Mouse (Mus musculus): ENCODE results near the gene Chmp3. TPM values are rescaled to one million over a fixed set of nuclear protein-coding genes. Genes with fewer than 3 reads are reported as not detected.

Chmp3 gene
- polyA plus RNA-seq, 1 experiment from 2014 or later: 88.5 TPM

GRCm38 (mm10) chr6:71624723-71625122 lies 81.1 kb downstream of the Chmp3 start:
- Histone ChIP-seq H3K27me3 (ENCODE audit: control insufficient read depth, insufficient read depth, low read length) (no peaks in the 10 kb centered on the region), H3K4me3 (ENCODE audit: low read depth, low read length) (no peak overlapping the region), H3K4me2 (replicated peaks; ENCODE audit: low read depth) (no peak overlapping the region), H3K27ac (replicated peaks) (no peak overlapping the region), H3K36me3 (ENCODE audit: control insufficient read depth, insufficient read depth, low read length) (0 out of 2 replicates have a peak, but pooled peaks cover 5% of the 10 kb centered on the region), H3K4me1 (replicated peaks; ENCODE audit: control insufficient read depth, insufficient read depth) (no peaks in the 10 kb centered on the region), H3K9ac (ENCODE audit: low read length) (no peak overlapping the region), H3K9me3 (ENCODE audit: control insufficient read depth, low read length) (no peaks in the 10 kb centered on the region)
- DNase-seq (ENCODE audit: low spot score) (no peak), ATAC-seq (ENCODE audit: low FRiP score, low TSS enrichment) (no peak)
- TF ChIP-seq EP300 (optimal IDR thresholded peaks at IDR 0.05) (no peak), CTCF (IDR thresholded peaks at IDR 0.05; ENCODE audit: low read depth) (no peak)

GRCm38 (mm10) chr6:71625984-71626383 lies 82.4 kb downstream of the Chmp3 start:
- whole genome bisulfite sequencing: 92% methylated on average over 2 of the region's 2 CpGs
- no peak for DNase-seq (ENCODE audit: low spot score)

GRCm38 (mm10) chr6:71627325-71627724 lies 83.7 kb downstream of the Chmp3 start:
- no peak overlapping the region for H3K9ac ChIP-seq (ENCODE audit: low read length)
- DNase-seq (ENCODE audit: low spot score) (no peak), ATAC-seq (ENCODE audit: low FRiP score, low TSS enrichment) (no peak)
- TF ChIP-seq EP300 (optimal IDR thresholded peaks at IDR 0.05) (no peak), CTCF (IDR thresholded peaks at IDR 0.05; ENCODE audit: low read depth) (no peak)
- 0 out of 2 replicates have a peak, but pooled peaks cover 5% of the 10 kb centered on the region for H3K36me3 ChIP-seq (ENCODE audit: control insufficient read depth, insufficient read depth, low read length)
- H3K4me2 ChIP-seq (replicated peaks; ENCODE audit: low read depth): no peak overlapping the region
- H3K27me3 ChIP-seq (ENCODE audit: control insufficient read depth, insufficient read depth, low read length): no peaks in the 10 kb centered on the region
- peaks cover 8% of the 10 kb centered on the region for H3K4me1 ChIP-seq (replicated peaks; ENCODE audit: control insufficient read depth, insufficient read depth)
- no peaks in the 10 kb centered on the region for H3K9me3 ChIP-seq (ENCODE audit: control insufficient read depth, low read length)
- H3K27ac ChIP-seq (replicated peaks): no peak overlapping the region
- H3K4me3 ChIP-seq (ENCODE audit: low read depth, low read length): no peak overlapping the region

More at GRCm38 (mm10) chr6:71625984-71626383, 82.4 kb downstream of the Chmp3 start:
- Histone ChIP-seq H3K9ac (ENCODE audit: low read length) (no peak overlapping the region), H3K36me3 (ENCODE audit: control insufficient read depth, insufficient read depth, low read length) (0 out of 2 replicates have a peak, but pooled peaks cover 5% of the 10 kb centered on the region), H3K4me2 (replicated peaks; ENCODE audit: low read depth) (no peak overlapping the region), H3K9me3 (ENCODE audit: control insufficient read depth, low read length) (no peaks in the 10 kb centered on the region), H3K4me1 (replicated peaks; ENCODE audit: control insufficient read depth, insufficient read depth) (peaks cover 7% of the 10 kb centered on the region), H3K27me3 (ENCODE audit: control insufficient read depth, insufficient read depth, low read length) (no peaks in the 10 kb centered on the region), H3K27ac (replicated peaks) (no peak overlapping the region), H3K4me3 (ENCODE audit: low read depth, low read length) (no peak overlapping the region)
- no peak for ATAC-seq (ENCODE audit: low FRiP score, low TSS enrichment)
- TF ChIP-seq CTCF (IDR thresholded peaks at IDR 0.05; ENCODE audit: low read depth) (no peak), EP300 (optimal IDR thresholded peaks at IDR 0.05) (no peak)

- ATAC-seq (ENCODE audit: low FRiP score, low TSS enrichment): no peak
- whole genome bisulfite sequencing: 1% methylated on average over 2 of the region's 2 CpGs
- DNase-seq (ENCODE audit: low spot score): no peak
Measured at GRCm38 (mm10) chr6:71631196-71631595, 87.6 kb downstream of the Chmp3 start.

GRCm38 (mm10) chr6:71631706-71632461 lies 88.3 kb downstream of the Chmp3 start:
- Histone ChIP-seq H3K27ac (replicated peaks) (peak overlapping the region; percentile 99), H3K9ac (ENCODE audit: low read length) (peak overlapping the region; percentile 88), H3K9me3 (ENCODE audit: control insufficient read depth, low read length) (no peaks in the 10 kb centered on the region), H3K27me3 (ENCODE audit: control insufficient read depth, insufficient read depth, low read length) (no peaks in the 10 kb centered on the region), H3K36me3 (ENCODE audit: control insufficient read depth, insufficient read depth, low read length) (0 out of 2 replicates have a peak, but pooled peaks cover 3% of the 10 kb centered on the region), H3K4me1 (replicated peaks; ENCODE audit: control insufficient read depth, insufficient read depth) (peaks cover 8% of the 10 kb centered on the region), H3K4me3 (ENCODE audit: low read depth, low read length) (peak overlapping the region; percentile 82), H3K4me2 (replicated peaks; ENCODE audit: low read depth) (peak overlapping the region; percentile 61)
- DNase-seq (ENCODE audit: low spot score) (peak; percentile 52), ATAC-seq (ENCODE audit: low FRiP score, low TSS enrichment) (no peak)
- 2% methylated on average over 42 of the region's 42 CpGs for WGBS
- TF ChIP-seq CTCF (IDR thresholded peaks at IDR 0.05; ENCODE audit: low read depth): 0 out of 2 replicates have a peak, but pooled peaks have one; percentile 1
- no peak for TF ChIP-seq EP300 (optimal IDR thresholded peaks at IDR 0.05)

More at GRCm38 (mm10) chr6:71631196-71631595, 87.6 kb downstream of the Chmp3 start:
- Histone ChIP-seq H3K9me3 (ENCODE audit: control insufficient read depth, low read length) (no peaks in the 10 kb centered on the region), H3K9ac (ENCODE audit: low read length) (no peak overlapping the region), H3K27ac (replicated peaks) (no peak overlapping the region), H3K36me3 (ENCODE audit: control insufficient read depth, insufficient read depth, low read length) (0 out of 2 replicates have a peak, but pooled peaks cover 3% of the 10 kb centered on the region), H3K4me1 (replicated peaks; ENCODE audit: control insufficient read depth, insufficient read depth) (peaks cover 8% of the 10 kb centered on the region), H3K4me2 (replicated peaks; ENCODE audit: low read depth) (peak overlapping the region; percentile 61), H3K4me3 (ENCODE audit: low read depth, low read length) (peak overlapping the region; percentile 82), H3K27me3 (ENCODE audit: control insufficient read depth, insufficient read depth, low read length) (no peaks in the 10 kb centered on the region)
- TF ChIP-seq EP300 (optimal IDR thresholded peaks at IDR 0.05) (no peak), CTCF (IDR thresholded peaks at IDR 0.05; ENCODE audit: low read depth) (no peak)

Other genes with a start within 250 kb of the Chmp3 start
- 0.30 and 0.56 TPM in 2 replicates for gene Smyd1, start 221.6 kb upstream of the Chmp3 start, polyA plus RNA-seq (2015; fragmentation: Nextera tagmentation; extraction: Ambion mirVana)
- gene Cd8b1, start 221.0 kb upstream of the Chmp3 start, polyA plus RNA-seq (2015; fragmentation: Nextera tagmentation; extraction: Ambion mirVana): not detected in 2 replicates
- gene Cd8a, start 170.4 kb upstream of the Chmp3 start, polyA plus RNA-seq (2015; fragmentation: Nextera tagmentation; extraction: Ambion mirVana): 0.04 TPM in 1 of 2 replicates, not detected in the other
- 11.3 and 13.5 TPM in 2 replicates for gene Rmnd5a, start 103.2 kb upstream of the Chmp3 start, polyA plus RNA-seq (2015; fragmentation: Nextera tagmentation; extraction: Ambion mirVana)
- 25.4 and 25.9 TPM in 2 replicates for gene Rnf103, start 49.9 kb upstream of the Chmp3 start, polyA plus RNA-seq (2015; fragmentation: Nextera tagmentation; extraction: Ambion mirVana)
- 14.1 and 14.2 TPM in 2 replicates for gene Kdm3a, start 89.2 kb downstream of the Chmp3 start, polyA plus RNA-seq (2015; fragmentation: Nextera tagmentation; extraction: Ambion mirVana)
- 6.7 and 7.5 TPM in 2 replicates for gene Reep1, start 163.8 kb downstream of the Chmp3 start, polyA plus RNA-seq (2015; fragmentation: Nextera tagmentation; extraction: Ambion mirVana)